Mouse (Mus musculus) lung, adult 2 months (tissue): ENCODE measurements around the gene Prdm16. TPM values are rescaled to one million over a fixed set of nuclear protein-coding genes. Genes with fewer than 3 reads are reported as not detected.

Source experiments
- DNase-seq: peaks from one replicate; pipeline ENCODE4 v3.0.0; 2022
- H3K4me1 ChIP-seq: fragments of 200-500 bp; 2 replicates; pipeline ENCODE4 v1.6.1; 2011; ENCODE audit warnings: low read length; ENCODE audit not compliant: control insufficient read depth, insufficient read depth
- H3K4me3 ChIP-seq: fragments of 200-500 bp; replicated peaks from 2 replicates; pipeline ENCODE3; 2011; ENCODE audit warnings: low read depth, mild to moderate bottlenecking, control low read depth, low read length; ENCODE audit errors: extremely low read depth
- CTCF ChIP-seq: fragments of 200-500 bp; IDR thresholded peaks from 2 replicates; pipeline ENCODE4 v1.5.1; 2011; ENCODE audit warnings: mild to moderate bottlenecking, low read length, control low read depth; ENCODE audit not compliant: insufficient read depth
- POLR2A ChIP-seq: fragments of 200-500 bp; IDR thresholded peaks from 2 replicates; pipeline ENCODE4 v1.6.1; 2011; ENCODE audit warnings: low read depth, mild to moderate bottlenecking, control low read depth, low read length, borderline replicate concordance; ENCODE audit errors: extremely low read depth
- WGBS: fragments of 180-500 bp; shearing (Covaris S2); methylation state at CpG from one replicate; pipeline ENCODE4 v1.1.7; 2018; 5-methylcytosine and 5-hydroxymethylcytosine counted together
- polyA plus RNA-seq: library from polyadenylated mRNA; depleted of rRNA; stranded (reverse); fragments of >200 nt; gene quantifications from 2 replicates; pipeline ENCODE4 v1.2.3, GENCODE M21; 2012

Prdm16 gene
- polyA plus RNA-seq, 1 experiment, result 18.3 TPM

GRCm38 (mm10) chr4:154662681-154663215, 26.1 kb upstream of the Prdm16 start:
- no peak for DNase-seq
- Histone ChIP-seq H3K4me1 (no peaks in the 10 kb centered on the region), H3K4me3 (no peak overlapping the region)
- TF ChIP-seq POLR2A (no peak), CTCF (no peak)
- WGBS, result 65% methylated on average over 12 of the region's 12 CpGs

GRCm38 (mm10) chr4:154661256-154661655, 24.6 kb upstream of the Prdm16 start:
- Histone ChIP-seq H3K4me3 (no peak overlapping the region), H3K4me1 (no peaks in the 10 kb centered on the region)
- TF ChIP-seq CTCF, result no peak
- TF ChIP-seq POLR2A, result no peak
- no peak for DNase-seq
- 41% methylated on average over 6 of the region's 6 CpGs for WGBS

- TF ChIP-seq POLR2A (no peak), CTCF (no peak)
- Histone ChIP-seq H3K4me1 (no peaks in the 10 kb centered on the region), H3K4me3 (no peak overlapping the region)
- no peak for DNase-seq
These were observed 23.4 kb upstream of the Prdm16 start for GRCm38 (mm10) chr4:154660025-154660424.

GRCm38 (mm10) chr4:154655134-154655910, 18.6 kb upstream of the Prdm16 start:
- Histone ChIP-seq H3K4me3 (no peak overlapping the region), H3K4me1 (no peaks in the 10 kb centered on the region)
- TF ChIP-seq POLR2A (no peak), CTCF (no peak)
- DNase-seq, result no peak
- WGBS, result 61% methylated on average over 15 of the region's 15 CpGs

- 23% methylated on average over 5 of the region's 5 CpGs for WGBS
- Histone ChIP-seq H3K4me3 (no peak overlapping the region), H3K4me1 (no peaks in the 10 kb centered on the region)
- DNase-seq, result no peak
- TF ChIP-seq POLR2A (no peak), CTCF (no peak)
These were observed 15.8 kb upstream of the Prdm16 start for GRCm38 (mm10) chr4:154652494-154652893.

GRCm38 (mm10) chr4:154649083-154649747, 12.5 kb upstream of the Prdm16 start:
- WGBS, result 78% methylated on average over 19 of the region's 19 CpGs
- DNase-seq, result no peak
- no peak overlapping the region for H3K4me3 ChIP-seq
- H3K4me1 ChIP-seq, result no peaks in the 10 kb centered on the region
- TF ChIP-seq POLR2A (no peak), CTCF (no peak)

- no peak for DNase-seq
- no peak for TF ChIP-seq CTCF
- TF ChIP-seq POLR2A, result no peak
- H3K4me3 ChIP-seq, result no peak overlapping the region
- WGBS, result 31% methylated on average over 6 of the region's 6 CpGs
- H3K4me1 ChIP-seq, result 0 out of 2 replicates have a peak, but pooled peaks cover 2% of the 10 kb centered on the region
These were observed 5.8 kb upstream of the Prdm16 start for GRCm38 (mm10) chr4:154642496-154642895.

GRCm38 (mm10) chr4:154641296-154642110, 4.8 kb upstream of the Prdm16 start:
- DNase-seq, result no peak
- H3K4me1 ChIP-seq, result 0 out of 2 replicates have a peak, but pooled peaks cover 2% of the 10 kb centered on the region
- WGBS, result 20% methylated on average over 32 of the region's 32 CpGs
- H3K4me3 ChIP-seq, result no peak overlapping the region
- TF ChIP-seq POLR2A, result no peak
- TF ChIP-seq CTCF, result no peak
